Comparison of ENCODE assay signal across 9 mouse cellular contexts in the genomic region with DNA sequence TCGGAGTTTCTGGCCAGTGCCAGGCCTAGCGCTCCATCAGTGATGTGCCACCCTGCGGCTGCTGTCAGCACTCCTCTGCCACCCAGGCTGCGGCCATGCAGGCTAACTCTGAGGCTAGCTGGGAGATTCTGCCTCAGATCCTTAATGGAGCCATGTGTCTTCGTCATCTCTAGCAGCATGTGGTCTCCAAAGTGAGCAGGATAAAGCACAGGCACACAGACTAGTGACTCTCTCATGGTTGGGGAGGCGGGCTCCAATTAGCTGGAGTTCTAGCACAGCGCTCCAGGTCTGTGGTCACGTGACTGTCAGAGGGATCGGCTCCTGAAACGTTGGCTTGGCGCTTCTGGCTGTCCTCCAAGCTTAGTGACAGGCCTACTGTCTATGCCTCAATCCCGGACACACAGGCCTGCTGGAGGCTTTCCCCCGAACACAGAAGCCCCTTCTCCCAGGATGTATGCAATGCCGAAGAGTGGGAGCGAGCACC.
DNase-seq lines count a peak whose midpoint lies in the region; ATAC-seq lines count a peak whose summit lies in the region.
"Had no signal": no experiment of that assay in that cellular context is flagged by ENCODE, and none has a peak within 500 bp of the region (broad histone marks: within the 10 kb centered on the region; RNA-seq: fewer than 3 reads in every experiment).

No protein-coding gene starts in this region.

- DNase-seq in heart, adult 18-20 months, result peak; percentile 27 to 29
- DNase-seq in heart, adult 9 months (ENCODE audit: low spot score in 2 of 2), result no peak
- peak; percentile 60 for DNase-seq in cerebellum, adult 11-12 months
- peak; percentile 34 for DNase-seq in mesoderm, embryonic 11.5 days (ENCODE audit: low read depth, low spot score)
- no peak for DNase-seq in urinary bladder, postnatal 25 days (ENCODE audit: low spot score)
- DNase-seq in frontal cortex, postnatal 36 days (ENCODE audit: low spot score in 2 of 2), result no peak

- no peak for ATAC-seq in heart, embryonic 13.5 days (ENCODE audit: extremely low read depth, insufficient number of reproducible peaks, low FRiP score, low TSS enrichment)
- ATAC-seq in megakaryocyte progenitor cell, adult 5-6 weeks (replicated peaks; ENCODE audit: poor library complexity), result no peak

- 49% methylated on average over 15 of the region's 15 CpGs for WGBS in heart, embryonic 13.5 days

- no peaks in the 10 kb centered on the region for H3K27me3 ChIP-seq in heart, embryonic 13.5 days (replicated peaks)

- H3K27ac ChIP-seq in heart, embryonic 13.5 days (replicated peaks), result peak overlapping the region; percentile 80
- H3K27ac ChIP-seq: macrophage had no signal

- no peaks in the 10 kb centered on the region for H3K9me3 ChIP-seq in heart, embryonic 13.5 days

- H3K4me1 ChIP-seq in heart, embryonic 13.5 days, result peaks cover 64% of the 10 kb centered on the region

- H3K36me3 ChIP-seq in heart, embryonic 13.5 days, result no peaks in the 10 kb centered on the region

- no peak overlapping the region for H3K4me3 ChIP-seq in heart, embryonic 13.5 days

- no peak overlapping the region for H3K9ac ChIP-seq in heart, embryonic 13.5 days

- H3K4me2 ChIP-seq in heart, embryonic 13.5 days, result peak overlapping the region; percentile 41

Comparison
In these comparisons a context has a peak if more than half of its experiments do, and no peak if none do; other contexts are left out.
1. DNase-seq: peak in heart, adult 18-20 months (2 of 2), cerebellum, adult 11-12 months (single experiment) and mesoderm, embryonic 11.5 days (single experiment); none in heart, adult 9 months (0 of 2), urinary bladder, postnatal 25 days (single experiment) and frontal cortex, postnatal 36 days (0 of 2).